Mouse (Mus musculus) C2C12 (cell line): ENCODE measurements at regions not wholly inside any gene's neighbourhood (a gene's known extent, or its start where the extent isn't known, plus 50 kb on each side); places are given as distances from the start of the nearest gene placed in this dataset.

Source experiments
- CTCF ChIP-seq: IDR thresholded peaks from one replicate; pipeline ENCODE4 v1.5.1; 2011; ENCODE audit not compliant: control insufficient read depth, insufficient read depth, insufficient read length
- USF1 ChIP-seq: IDR thresholded peaks from one replicate; pipeline ENCODE4 v1.6.1; 2011; ENCODE audit warnings: low read depth, mild to moderate bottlenecking, control low read depth, moderate library complexity

- TF ChIP-seq USF1 (no peak), CTCF (no peak)
Measured at GRCm38 (mm10) chr8:15313481-15313880, 267.6 kb upstream of the BB014433 start.
